Mouse (Mus musculus): Measurements from ENCODE around the gene Ppt2. TPM values are rescaled to one million over a fixed set of nuclear protein-coding genes. Genes with fewer than 3 reads are reported as not detected.
A peak's percentile ranks its signal among the peaks of the same experiment; 100 is the strongest.

Ppt2 gene
- polyA plus RNA-seq, 1 experiment from 2014 or later, result 31.7 TPM

GRCm38 (mm10) chr17:34640778-34641601 lies 12.7 kb upstream of the Ppt2 start:
- H3K9ac ChIP-seq (ENCODE audit: low read depth, low read length), result peak overlapping the region; percentile 22; the same call in 1 of the 2 replicates
- ATAC-seq (replicated peaks; ENCODE audit: insufficient number of reproducible peaks, low FRiP score, low TSS enrichment), result no peak
- H3K4me3 ChIP-seq (ENCODE audit: low read depth, low read length), result no peak overlapping the region
- H3K36me3 ChIP-seq (ENCODE audit: control insufficient read depth, insufficient read depth, low read length), result no peaks in the 10 kb centered on the region
- 15% methylated on average over 11 of the region's 11 CpGs for WGBS (ENCODE audit: insufficient replicate concordance)
- peaks cover 7% of the 10 kb centered on the region; the same call in 1 of the 2 replicates for H3K4me1 ChIP-seq (ENCODE audit: control insufficient read depth, insufficient read depth, low read length)
- peak overlapping the region; percentile 8; the same call in 1 of the 2 replicates for H3K4me2 ChIP-seq
- H3K27me3 ChIP-seq (ENCODE audit: control insufficient read depth, insufficient read depth, low read length), result no peaks in the 10 kb centered on the region; the same call in 1 of the 2 replicates
- no peaks in the 10 kb centered on the region for H3K9me3 ChIP-seq (replicated peaks; ENCODE audit: control insufficient read depth, low read length)
- H3K27ac ChIP-seq (ENCODE audit: low read depth, low read length), result peak overlapping the region; percentile 37

- H3K4me1 ChIP-seq (ENCODE audit: control insufficient read depth, insufficient read depth, low read length), result no peaks in the 10 kb centered on the region
- no peak overlapping the region for H3K9ac ChIP-seq (ENCODE audit: low read depth, low read length)
- no peak overlapping the region for H3K27ac ChIP-seq (ENCODE audit: low read depth, low read length)
- H3K4me2 ChIP-seq, result no peak overlapping the region
- H3K36me3 ChIP-seq (ENCODE audit: control insufficient read depth, insufficient read depth, low read length), result no peaks in the 10 kb centered on the region
- H3K9me3 ChIP-seq (replicated peaks; ENCODE audit: control insufficient read depth, low read length), result no peaks in the 10 kb centered on the region
- H3K4me3 ChIP-seq (ENCODE audit: low read depth, low read length), result no peak overlapping the region
- peaks cover 2% of the 10 kb centered on the region; the same call in 1 of the 2 replicates for H3K27me3 ChIP-seq (ENCODE audit: control insufficient read depth, insufficient read depth, low read length)
- ATAC-seq (replicated peaks; ENCODE audit: insufficient number of reproducible peaks, low FRiP score, low TSS enrichment), result no peak
- 70% methylated on average over 7 of the region's 7 CpGs for WGBS (ENCODE audit: insufficient replicate concordance)
These were observed 11.3 kb upstream of the Ppt2 start for GRCm38 (mm10) chr17:34639461-34640255.

GRCm38 (mm10) chr17:34637459-34637858 lies 9.1 kb upstream of the Ppt2 start:
- H3K9me3 ChIP-seq (replicated peaks; ENCODE audit: control insufficient read depth, low read length), result no peaks in the 10 kb centered on the region
- H3K9ac ChIP-seq (ENCODE audit: low read depth, low read length), result no peak overlapping the region
- H3K4me2 ChIP-seq, result no peak overlapping the region
- ATAC-seq (replicated peaks; ENCODE audit: insufficient number of reproducible peaks, low FRiP score, low TSS enrichment), result no peak
- no peak overlapping the region for H3K27ac ChIP-seq (ENCODE audit: low read depth, low read length)
- H3K36me3 ChIP-seq (ENCODE audit: control insufficient read depth, insufficient read depth, low read length), result no peaks in the 10 kb centered on the region
- H3K4me3 ChIP-seq (ENCODE audit: low read depth, low read length), result no peak overlapping the region
- no peaks in the 10 kb centered on the region for H3K4me1 ChIP-seq (ENCODE audit: control insufficient read depth, insufficient read depth, low read length)
- 62% methylated on average over 3 of the region's 3 CpGs for WGBS (ENCODE audit: insufficient replicate concordance)
- H3K27me3 ChIP-seq (ENCODE audit: control insufficient read depth, insufficient read depth, low read length), result peaks cover 15% of the 10 kb centered on the region

GRCm38 (mm10) chr17:34635671-34636070 lies 7.4 kb upstream of the Ppt2 start:
- no peak for ATAC-seq (replicated peaks; ENCODE audit: insufficient number of reproducible peaks, low FRiP score, low TSS enrichment)
- Histone ChIP-seq H3K4me3 (ENCODE audit: low read depth, low read length) (no peak overlapping the region), H3K36me3 (ENCODE audit: control insufficient read depth, insufficient read depth, low read length) (no peaks in the 10 kb centered on the region), H3K4me2 (no peak overlapping the region), H3K4me1 (ENCODE audit: control insufficient read depth, insufficient read depth, low read length) (peaks cover 8% of the 10 kb centered on the region), H3K9ac (ENCODE audit: low read depth, low read length) (no peak overlapping the region), H3K27me3 (ENCODE audit: control insufficient read depth, insufficient read depth, low read length) (peaks cover 33% of the 10 kb centered on the region), H3K27ac (ENCODE audit: low read depth, low read length) (no peak overlapping the region), H3K9me3 (replicated peaks; ENCODE audit: control insufficient read depth, low read length) (no peaks in the 10 kb centered on the region)
- 64% methylated on average over 2 of the region's 2 CpGs for WGBS (ENCODE audit: insufficient replicate concordance)

GRCm38 (mm10) chr17:34632261-34632691 lies 4.0 kb upstream of the Ppt2 start:
- Histone ChIP-seq H3K4me3 (ENCODE audit: low read depth, low read length) (peak overlapping the region; percentile 30), H3K27me3 (ENCODE audit: control insufficient read depth, insufficient read depth, low read length) (peaks cover 51% of the 10 kb centered on the region), H3K4me1 (ENCODE audit: control insufficient read depth, insufficient read depth, low read length) (peaks cover 24% of the 10 kb centered on the region), H3K9ac (ENCODE audit: low read depth, low read length) (no peak overlapping the region), H3K27ac (ENCODE audit: low read depth, low read length) (no peak overlapping the region), H3K9me3 (replicated peaks; ENCODE audit: control insufficient read depth, low read length) (no peaks in the 10 kb centered on the region), H3K4me2 (peak overlapping the region; percentile 60), H3K36me3 (ENCODE audit: control insufficient read depth, insufficient read depth, low read length) (no peaks in the 10 kb centered on the region)
- no peak for ATAC-seq (replicated peaks; ENCODE audit: insufficient number of reproducible peaks, low FRiP score, low TSS enrichment)
- under 1% methylated on average over 26 of the region's 26 CpGs for WGBS (ENCODE audit: insufficient replicate concordance)

- WGBS (ENCODE audit: insufficient replicate concordance), result 6% methylated on average over 12 of the region's 12 CpGs
- Histone ChIP-seq H3K27me3 (ENCODE audit: control insufficient read depth, insufficient read depth, low read length) (peaks cover 51% of the 10 kb centered on the region), H3K9ac (ENCODE audit: low read depth, low read length) (no peak overlapping the region), H3K4me2 (peak overlapping the region; percentile 60), H3K9me3 (replicated peaks; ENCODE audit: control insufficient read depth, low read length) (no peaks in the 10 kb centered on the region), H3K36me3 (ENCODE audit: control insufficient read depth, insufficient read depth, low read length) (no peaks in the 10 kb centered on the region), H3K4me3 (ENCODE audit: low read depth, low read length) (peak overlapping the region; percentile 30), H3K4me1 (ENCODE audit: control insufficient read depth, insufficient read depth, low read length) (peaks cover 25% of the 10 kb centered on the region), H3K27ac (ENCODE audit: low read depth, low read length) (no peak overlapping the region)
- no peak for ATAC-seq (replicated peaks; ENCODE audit: insufficient number of reproducible peaks, low FRiP score, low TSS enrichment)
These were observed 3.3 kb upstream of the Ppt2 start for GRCm38 (mm10) chr17:34631647-34632046.

- Histone ChIP-seq H3K4me2 (peak overlapping the region; percentile 55), H3K27me3 (ENCODE audit: control insufficient read depth, insufficient read depth, low read length) (peaks cover 51% of the 10 kb centered on the region), H3K36me3 (ENCODE audit: control insufficient read depth, insufficient read depth, low read length) (no peaks in the 10 kb centered on the region), H3K4me3 (ENCODE audit: low read depth, low read length) (peak overlapping the region; percentile 30), H3K27ac (ENCODE audit: low read depth, low read length) (no peak overlapping the region), H3K9me3 (replicated peaks; ENCODE audit: control insufficient read depth, low read length) (no peaks in the 10 kb centered on the region), H3K9ac (ENCODE audit: low read depth, low read length) (no peak overlapping the region), H3K4me1 (ENCODE audit: control insufficient read depth, insufficient read depth, low read length) (peaks cover 32% of the 10 kb centered on the region)
- ATAC-seq (replicated peaks; ENCODE audit: insufficient number of reproducible peaks, low FRiP score, low TSS enrichment), result no peak
- 2% methylated on average over 44 of the region's 48 CpGs for WGBS (ENCODE audit: insufficient replicate concordance)
These were observed 2.5 kb upstream of the Ppt2 start for GRCm38 (mm10) chr17:34630761-34631301.

GRCm38 (mm10) chr17:34629796-34630603 lies 1.7 kb upstream of the Ppt2 start:
- H3K9ac ChIP-seq (ENCODE audit: low read depth, low read length), result no peak overlapping the region

More at GRCm38 (mm10) chr17:34629796-34630603, 1.7 kb upstream of the Ppt2 start:
- H3K27ac ChIP-seq (ENCODE audit: low read depth, low read length), result no peak overlapping the region
- peak overlapping the region; percentile 30; the same call in 1 of the 2 replicates for H3K4me3 ChIP-seq (ENCODE audit: low read depth, low read length)
- ATAC-seq (replicated peaks; ENCODE audit: insufficient number of reproducible peaks, low FRiP score, low TSS enrichment), result no peak
- H3K9me3 ChIP-seq (replicated peaks; ENCODE audit: control insufficient read depth, low read length), result no peaks in the 10 kb centered on the region
- no peak overlapping the region for H3K4me2 ChIP-seq
- peaks cover 49% of the 10 kb centered on the region for H3K27me3 ChIP-seq (ENCODE audit: control insufficient read depth, insufficient read depth, low read length)
- peaks cover 32% of the 10 kb centered on the region for H3K4me1 ChIP-seq (ENCODE audit: control insufficient read depth, insufficient read depth, low read length)
- H3K36me3 ChIP-seq (ENCODE audit: control insufficient read depth, insufficient read depth, low read length), result no peaks in the 10 kb centered on the region
- 10% methylated on average over 12 of the region's 12 CpGs for WGBS (ENCODE audit: insufficient replicate concordance)
